Mouse (Mus musculus) limb, embryonic 12.5 days (tissue): ENCODE measurements around the gene Thbs3. TPM values are rescaled to one million over a fixed set of nuclear protein-coding genes. Genes with fewer than 3 reads are reported as not detected.

Experiments
- ATAC-seq: fragments of 200-750 bp; cut with Nextera tagmentation; 2 replicates; pipeline ENCODE4 v1.8.0; 2017; ENCODE audit warnings: low read depth, moderate TSS enrichment; ENCODE audit not compliant: insufficient number of reproducible peaks, insufficient read depth, low FRiP score, low TSS enrichment
- H3K27ac ChIP-seq: fragments of 300-500 bp; sonication (generic); 2 replicates; pipeline ENCODE4 v1.5.1; 2016; ENCODE audit warnings: mild to moderate bottlenecking, moderate library complexity
- H3K27me3 ChIP-seq: fragments of 300-500 bp; sonication (generic); 2 replicates; pipeline ENCODE4 v1.6.1; 2016; ENCODE audit warnings: mild to moderate bottlenecking, moderate library complexity
- H3K36me3 ChIP-seq: fragments of 300-500 bp; sonication (generic); 2 replicates; pipeline ENCODE4 v1.6.1; 2016; ENCODE audit warnings: mild to moderate bottlenecking, moderate library complexity
- H3K4me1 ChIP-seq: fragments of 300-500 bp; sonication (generic); replicated peaks from 2 replicates; pipeline ENCODE4 v1.6.1; 2016
- H3K4me2 ChIP-seq: fragments of 300-500 bp; sonication (generic); 2 replicates; pipeline ENCODE4 v1.6.1; 2016; ENCODE audit warnings: mild to moderate bottlenecking, moderate library complexity
- H3K4me3 ChIP-seq: fragments of 300-500 bp; sonication (generic); replicated peaks from 2 replicates; pipeline ENCODE4 v1.5.1; 2016; ENCODE audit warnings: mild to moderate bottlenecking
- H3K9ac ChIP-seq: fragments of 300-500 bp; sonication (generic); replicated peaks from 2 replicates; pipeline ENCODE4 v1.6.1; 2016; ENCODE audit warnings: mild to moderate bottlenecking, moderate library complexity
- H3K9me3 ChIP-seq: fragments of 300-500 bp; sonication (generic); 2 replicates; pipeline ENCODE4 v1.6.1; 2016; ENCODE audit warnings: mild to moderate bottlenecking, moderate library complexity
- WGBS: fragments of 180-500 bp; shearing (Covaris S2); methylation state at CpG from one replicate; pipeline ENCODE4 v1.1.7; 2016; 5-methylcytosine and 5-hydroxymethylcytosine counted together
- polyA plus RNA-seq: library from polyadenylated mRNA; unstranded; fragments of >200 nt; fragmentation: Nextera tagmentation; extraction: Ambion mirVana; gene quantifications from 2 replicates; pipeline ENCODE4 v1.2.1, GENCODE M21; 2016

Thbs3 gene
- polyA plus RNA-seq, 1 experiment from 2014 or later: 44.2 TPM

DNA sequence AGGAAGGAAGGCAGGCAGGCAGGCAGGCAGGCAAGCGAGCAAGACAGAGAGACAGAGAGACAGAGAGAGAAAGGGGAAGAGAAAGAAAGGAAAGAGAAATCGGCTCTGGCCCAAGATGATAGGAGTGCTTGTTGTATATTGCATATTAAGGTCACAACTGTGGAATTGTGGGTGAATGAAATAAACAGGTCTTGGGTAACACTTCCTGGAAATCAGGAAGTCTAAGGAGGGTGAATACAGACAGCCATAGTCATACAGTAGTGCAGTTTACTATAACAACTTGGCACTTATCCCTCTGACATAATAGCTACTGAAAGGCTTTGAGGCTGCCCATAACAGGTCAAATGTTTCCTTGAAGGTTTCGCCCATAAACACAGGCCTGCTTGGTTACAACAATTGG lies 15.1 kb upstream of the Thbs3 start:
- no peak overlapping the region for H3K4me3 ChIP-seq
- H3K4me1 ChIP-seq: peaks cover 13% of the 10 kb centered on the region
- no peaks in the 10 kb centered on the region for H3K27me3 ChIP-seq
- no peak overlapping the region for H3K9ac ChIP-seq
- 74% methylated on average over 3 of the region's 3 CpGs for WGBS
- ATAC-seq: no peak
- H3K36me3 ChIP-seq: no peaks in the 10 kb centered on the region
- H3K4me2 ChIP-seq: no peak overlapping the region
- no peak overlapping the region for H3K27ac ChIP-seq
- no peaks in the 10 kb centered on the region for H3K9me3 ChIP-seq

DNA sequence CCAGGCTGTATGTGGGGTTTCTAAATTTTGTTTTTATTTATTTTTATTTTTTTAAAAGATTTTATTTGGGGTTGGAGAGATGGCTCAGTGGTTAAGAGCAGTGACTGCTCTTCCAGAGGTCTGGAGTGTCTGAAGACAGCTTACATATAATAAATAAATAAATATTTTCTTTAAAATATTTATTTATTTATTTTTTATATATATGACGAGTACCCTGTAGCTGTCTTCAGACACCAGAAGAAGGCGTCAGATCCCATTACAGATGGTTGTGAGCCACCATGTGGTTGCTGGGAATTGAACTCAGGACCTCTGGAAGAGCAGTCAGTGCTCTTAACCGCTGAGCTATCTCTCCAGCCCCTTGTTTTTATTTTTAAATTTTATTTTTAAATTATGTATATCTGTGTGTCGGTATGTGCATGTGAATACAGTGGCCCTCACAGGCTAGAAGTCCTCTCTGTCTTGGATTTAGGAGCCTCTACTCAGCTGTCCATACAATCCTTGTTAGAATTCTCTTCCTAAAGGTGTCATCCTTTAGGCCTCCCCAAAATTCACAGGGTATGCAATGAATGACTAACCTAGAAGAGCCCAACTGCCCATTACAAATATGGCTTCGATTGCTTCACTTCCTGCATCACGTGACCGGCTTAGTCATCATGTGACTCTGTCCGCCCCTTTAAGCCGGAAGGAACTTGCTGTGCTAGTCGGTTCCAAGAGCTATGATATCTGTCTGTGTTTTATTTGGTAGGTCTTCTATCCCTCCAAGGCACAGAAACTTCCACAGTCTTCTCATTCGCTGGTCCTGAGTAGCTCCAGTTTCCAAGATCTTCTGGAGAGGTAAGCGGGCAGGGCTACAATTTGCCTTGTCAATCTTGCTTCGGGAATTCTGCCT lies 12.5 kb upstream of the Thbs3 start, which contains the start of gene Gba:
Gene Gba, plus strand, starts transcription at position 676 of the 889 bp plus-strand sequence.
- Histone ChIP-seq H3K4me1 (peaks cover 5% of the 10 kb centered on the region), H3K27ac (no peak within 1 kb of the TSS), H3K27me3 (no peaks in the 10 kb centered on the region), H3K4me2 (peak within 1 kb of the TSS; percentile 55), H3K9ac (peak within 1 kb of the TSS; percentile 46; the same call in 1 of the 2 replicates), H3K36me3 (peaks cover 24% of the 10 kb centered on the region), H3K4me3 (peak within 1 kb of the TSS; percentile 51), H3K9me3 (no peaks in the 10 kb centered on the region)
- WGBS: 29% methylated on average over 13 of the region's 13 CpGs
- ATAC-seq: peak; percentile 77

DNA sequence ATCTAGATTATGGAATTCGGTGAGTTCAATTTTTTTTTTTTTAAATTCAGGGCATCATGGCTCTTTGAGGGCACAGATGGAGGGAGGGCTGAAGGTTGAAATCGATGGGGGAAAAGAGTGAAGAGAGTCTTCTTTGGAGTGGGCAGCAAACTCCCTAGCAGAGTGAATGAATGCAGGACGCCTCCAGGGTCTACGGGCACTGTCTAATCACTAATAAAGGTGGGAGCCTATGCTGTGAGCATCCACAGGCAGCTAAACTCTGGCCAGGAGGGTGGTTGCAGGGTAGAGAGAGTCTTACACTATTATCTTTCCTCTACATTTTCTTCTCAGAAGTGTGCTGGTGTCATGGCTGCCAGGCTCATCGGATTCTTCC lies 11.9 kb upstream of the Thbs3 start:
- peak overlapping the region; percentile 46; the same call in 1 of the 2 replicates for H3K9ac ChIP-seq
- H3K9me3 ChIP-seq: no peaks in the 10 kb centered on the region
- peaks cover 30% of the 10 kb centered on the region for H3K36me3 ChIP-seq
- no peak for ATAC-seq
- H3K27me3 ChIP-seq: no peaks in the 10 kb centered on the region
- H3K4me2 ChIP-seq: peak overlapping the region; percentile 55
- 40% methylated on average over 5 of the region's 5 CpGs for WGBS
- peak overlapping the region; percentile 51 for H3K4me3 ChIP-seq
- H3K4me1 ChIP-seq: peaks cover 5% of the 10 kb centered on the region
- H3K27ac ChIP-seq: no peak overlapping the region

DNA sequence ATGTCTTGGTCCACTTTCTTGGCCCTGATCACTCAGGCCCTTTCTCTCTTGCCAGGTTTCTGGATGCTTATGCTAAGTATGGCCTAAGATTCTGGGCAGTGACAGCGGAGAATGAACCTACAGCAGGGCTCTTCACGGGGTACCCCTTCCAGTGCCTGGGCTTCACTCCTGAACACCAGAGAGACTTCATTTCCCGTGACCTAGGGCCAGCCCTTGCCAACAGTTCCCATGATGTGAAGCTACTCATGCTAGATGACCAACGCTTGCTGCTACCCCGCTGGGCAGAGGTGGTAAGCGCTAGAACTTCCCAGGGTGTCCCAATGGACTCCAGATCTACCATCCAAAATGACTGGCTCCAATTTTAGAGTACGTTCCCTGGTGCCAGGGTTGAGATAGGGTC lies 8.9 kb upstream of the Thbs3 start:
- Histone ChIP-seq H3K27ac (no peak overlapping the region), H3K9ac (no peak overlapping the region), H3K9me3 (no peaks in the 10 kb centered on the region), H3K4me2 (no peak overlapping the region), H3K4me1 (peaks cover 5% of the 10 kb centered on the region), H3K27me3 (no peaks in the 10 kb centered on the region), H3K4me3 (no peak overlapping the region), H3K36me3 (peaks cover 60% of the 10 kb centered on the region)
- 91% methylated on average over 7 of the region's 7 CpGs for WGBS
- ATAC-seq: no peak

DNA sequence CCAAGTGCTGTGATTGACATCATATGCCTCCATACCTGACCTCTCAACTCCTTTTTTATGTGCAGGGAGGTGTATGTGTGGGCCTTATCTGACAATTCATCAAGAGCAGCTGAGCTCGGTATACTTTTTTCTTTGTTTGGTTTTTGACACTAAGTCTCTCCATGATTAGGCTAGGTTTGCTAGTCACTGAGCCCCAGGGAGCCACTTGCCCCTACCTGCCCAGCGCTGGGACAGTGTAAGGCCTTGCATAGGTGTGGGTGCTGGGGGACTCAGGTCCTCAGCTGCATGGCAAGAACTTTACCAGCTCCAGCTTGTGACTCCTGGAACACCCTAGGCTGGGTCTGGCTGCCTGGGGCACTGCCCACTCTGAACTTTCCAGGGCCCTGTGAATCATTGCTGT lies 8.3 kb upstream of the Thbs3 start:
- peaks cover 5% of the 10 kb centered on the region for H3K4me1 ChIP-seq
- H3K4me3 ChIP-seq: no peak overlapping the region
- H3K27ac ChIP-seq: no peak overlapping the region
- no peaks in the 10 kb centered on the region for H3K27me3 ChIP-seq
- H3K36me3 ChIP-seq: peaks cover 61% of the 10 kb centered on the region
- ATAC-seq: no peak
- H3K4me2 ChIP-seq: no peak overlapping the region
- H3K9ac ChIP-seq: no peak overlapping the region
- no peaks in the 10 kb centered on the region for H3K9me3 ChIP-seq
- 88% methylated on average over 2 of the region's 2 CpGs for WGBS

DNA sequence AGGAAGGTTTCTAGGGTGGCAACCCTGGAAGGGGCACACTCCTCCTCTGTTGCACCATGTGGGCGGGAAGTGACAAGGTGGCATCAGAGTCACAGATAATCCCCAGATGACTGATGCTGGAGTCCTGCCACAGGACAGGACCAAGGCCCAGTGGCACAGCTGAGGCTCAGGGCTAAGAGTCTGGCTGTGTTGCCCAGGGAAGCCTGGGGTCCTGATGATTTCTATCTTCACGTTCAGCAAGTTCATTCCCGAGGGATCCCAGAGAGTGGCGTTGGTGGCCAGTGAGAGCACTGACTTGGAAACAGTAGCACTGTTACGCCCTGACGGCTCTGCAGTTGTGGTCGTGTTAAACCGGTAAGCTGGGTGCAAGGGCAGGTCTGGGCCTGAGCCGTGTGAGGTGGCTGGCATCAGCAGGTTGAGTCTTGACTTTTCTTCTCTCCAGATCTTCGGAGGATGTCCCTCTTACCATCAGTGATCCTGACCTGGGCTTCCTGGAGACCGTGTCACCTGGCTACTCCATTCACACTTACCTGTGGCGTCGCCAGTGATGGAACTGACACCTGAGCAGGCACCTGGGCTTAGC lies 6.8 kb upstream of the Thbs3 start:
- no peak overlapping the region for H3K27ac ChIP-seq
- H3K4me3 ChIP-seq: no peak overlapping the region
- no peaks in the 10 kb centered on the region for H3K9me3 ChIP-seq
- H3K9ac ChIP-seq: no peak overlapping the region
- peaks cover 64% of the 10 kb centered on the region for H3K36me3 ChIP-seq
- ATAC-seq: no peak
- H3K27me3 ChIP-seq: no peaks in the 10 kb centered on the region
- peaks cover 13% of the 10 kb centered on the region for H3K4me1 ChIP-seq
- no peak overlapping the region for H3K4me2 ChIP-seq
- WGBS: 84% methylated on average over 13 of the region's 13 CpGs

DNA sequence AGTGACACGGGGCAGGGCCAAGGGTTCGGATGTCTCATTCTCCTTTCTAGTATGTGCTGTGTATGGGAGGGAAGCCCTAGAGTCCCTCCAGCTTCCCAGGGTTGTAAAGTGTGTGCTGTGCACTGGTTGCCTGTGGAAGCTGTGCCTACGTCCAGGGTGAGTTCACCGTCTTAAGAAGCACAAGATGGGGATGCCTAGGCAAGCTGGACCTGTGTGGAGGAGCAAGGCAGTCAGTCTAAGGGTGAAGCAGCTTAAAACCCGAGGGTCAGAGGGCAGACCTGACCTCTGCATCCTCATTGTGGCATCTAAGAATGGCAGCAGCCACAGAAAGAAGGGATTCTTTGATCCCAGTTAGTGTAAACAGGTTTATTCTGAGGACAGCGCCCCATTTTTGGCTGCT lies 6.2 kb upstream of the Thbs3 start:
- no peaks in the 10 kb centered on the region for H3K27me3 ChIP-seq
- ATAC-seq: no peak
- peaks cover 64% of the 10 kb centered on the region for H3K36me3 ChIP-seq
- 88% methylated on average over 6 of the region's 6 CpGs for WGBS
- no peak overlapping the region for H3K4me3 ChIP-seq
- H3K4me1 ChIP-seq: peaks cover 11% of the 10 kb centered on the region
- H3K4me2 ChIP-seq: no peak overlapping the region
- no peak overlapping the region for H3K27ac ChIP-seq
- no peak overlapping the region for H3K9ac ChIP-seq
- no peaks in the 10 kb centered on the region for H3K9me3 ChIP-seq

DNA sequence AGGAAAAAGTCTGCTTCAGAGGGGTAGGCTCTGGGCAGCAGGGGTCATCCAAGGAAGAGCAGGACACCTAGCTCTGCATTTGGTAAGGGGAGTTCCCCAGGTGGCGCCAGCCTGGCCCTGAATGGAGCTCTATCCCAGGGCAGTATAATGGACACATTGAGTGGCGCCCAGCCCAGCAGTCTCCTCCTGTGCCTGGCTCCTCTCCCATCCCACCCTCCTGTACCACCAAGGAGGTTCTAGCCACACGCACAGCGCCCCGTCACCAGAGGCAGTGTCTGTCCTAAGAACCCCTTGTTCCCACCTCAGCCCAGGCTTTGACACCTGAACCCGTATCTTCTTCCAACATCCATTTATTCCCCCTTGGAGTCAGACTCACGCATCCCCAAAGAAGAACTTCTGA lies 5.2 kb upstream of the Thbs3 start:
- H3K4me3 ChIP-seq: no peak overlapping the region
- H3K9ac ChIP-seq: no peak overlapping the region
- 92% methylated on average over 7 of the region's 7 CpGs for WGBS
- no peaks in the 10 kb centered on the region for H3K27me3 ChIP-seq
- no peak overlapping the region for H3K4me2 ChIP-seq
- ATAC-seq: no peak
- H3K4me1 ChIP-seq: peaks cover 12% of the 10 kb centered on the region
- H3K27ac ChIP-seq: no peak overlapping the region
- H3K9me3 ChIP-seq: no peaks in the 10 kb centered on the region
- H3K36me3 ChIP-seq: peaks cover 64% of the 10 kb centered on the region

DNA sequence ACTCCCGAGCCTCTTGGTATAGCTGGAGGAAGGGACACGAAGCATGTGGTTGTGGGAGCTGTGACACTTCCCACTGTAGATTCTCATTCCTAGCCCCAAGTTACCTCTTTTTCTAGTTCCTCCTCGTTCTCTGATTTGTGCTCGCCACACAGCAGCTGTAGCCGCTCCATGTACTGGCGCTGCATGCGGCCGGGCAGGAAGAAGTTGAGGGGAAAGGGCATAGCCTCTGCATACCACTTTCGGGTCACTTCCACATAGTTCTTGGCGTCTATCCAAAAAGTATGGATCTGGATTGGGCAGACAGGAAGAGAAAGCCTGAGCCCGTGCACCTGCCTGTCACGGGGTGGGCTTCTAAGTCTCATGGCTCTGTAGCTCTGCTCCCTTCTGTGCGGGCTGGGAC lies 4.8 kb upstream of the Thbs3 start:
- Histone ChIP-seq H3K4me2 (no peak overlapping the region), H3K4me1 (peaks cover 17% of the 10 kb centered on the region), H3K9ac (no peak overlapping the region), H3K4me3 (no peak overlapping the region), H3K27me3 (no peaks in the 10 kb centered on the region), H3K27ac (no peak overlapping the region), H3K36me3 (peaks cover 63% of the 10 kb centered on the region), H3K9me3 (no peaks in the 10 kb centered on the region)
- WGBS: 90% methylated on average over 13 of the region's 13 CpGs
- no peak for ATAC-seq

DNA sequence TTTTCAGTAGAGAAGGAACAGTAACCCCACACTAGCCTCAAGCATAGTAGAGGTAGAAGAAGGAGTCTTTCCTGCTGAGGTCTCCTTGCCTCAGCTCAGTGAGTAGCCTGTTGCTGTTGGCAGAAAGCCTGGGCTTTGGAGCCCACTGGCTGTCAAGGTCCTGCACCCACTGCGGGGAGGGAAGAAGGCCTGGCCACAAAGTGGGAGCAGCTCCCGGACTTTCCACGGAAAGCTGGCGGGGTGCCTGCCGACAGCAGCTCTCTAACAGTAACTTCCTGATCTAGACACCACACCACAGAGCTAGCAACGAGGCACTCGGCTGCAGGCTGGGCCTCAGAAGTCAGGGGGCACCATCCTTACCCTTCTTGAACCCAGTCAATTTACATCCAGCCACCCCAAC lies 4.2 kb upstream of the Thbs3 start:
- 86% methylated on average over 7 of the region's 7 CpGs for WGBS
- Histone ChIP-seq H3K4me2 (no peak overlapping the region), H3K36me3 (peaks cover 57% of the 10 kb centered on the region), H3K27me3 (no peaks in the 10 kb centered on the region), H3K27ac (no peak overlapping the region), H3K9ac (no peak overlapping the region), H3K9me3 (no peaks in the 10 kb centered on the region), H3K4me3 (no peak overlapping the region), H3K4me1 (peaks cover 22% of the 10 kb centered on the region)
- ATAC-seq: no peak

DNA sequence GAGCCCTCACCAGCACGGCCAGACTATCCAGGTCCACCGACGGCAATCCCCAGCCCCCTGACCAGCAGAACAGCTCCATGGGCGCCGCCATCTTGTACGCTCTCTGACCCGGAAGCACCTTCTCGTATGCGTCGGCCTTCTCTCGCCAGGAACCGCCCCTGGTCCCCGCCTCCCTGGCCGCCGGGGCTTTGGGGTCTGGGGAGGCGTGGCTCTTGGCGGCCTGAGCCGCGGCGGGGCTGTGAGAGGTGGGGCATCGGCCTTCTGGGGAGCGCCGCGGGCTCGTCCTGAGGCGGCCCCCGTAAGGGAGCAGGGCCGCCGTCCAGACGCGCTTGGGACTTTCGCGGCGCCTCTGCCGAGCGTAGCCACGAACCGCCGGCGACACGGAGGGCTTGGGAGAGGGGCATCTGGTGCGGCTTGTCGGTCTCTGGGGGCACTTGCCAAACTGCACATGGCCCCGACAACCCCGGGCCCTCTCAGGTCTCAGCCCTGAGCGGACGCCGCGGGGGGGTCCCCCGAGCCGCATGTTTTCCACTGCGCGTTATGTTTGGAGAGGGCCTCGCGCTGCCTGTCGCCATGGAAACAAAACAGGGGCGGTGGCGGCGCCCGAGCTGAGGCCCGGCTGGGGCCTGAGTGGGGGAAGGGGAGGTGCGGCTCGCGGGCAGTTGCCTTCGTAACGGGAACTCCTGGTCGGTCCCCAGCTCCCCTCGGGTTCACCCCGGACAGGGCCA lies 1.0 kb upstream of the Thbs3 start:
- H3K9me3 ChIP-seq: no peaks in the 10 kb centered on the region
- ATAC-seq: peak; percentile 87
- peak overlapping the region; percentile 81 for H3K4me2 ChIP-seq
- H3K36me3 ChIP-seq: peaks cover 38% of the 10 kb centered on the region
- peak overlapping the region; percentile 80 for H3K4me3 ChIP-seq
- under 1% methylated on average over 69 of the region's 69 CpGs for WGBS
- peaks cover 27% of the 10 kb centered on the region for H3K4me1 ChIP-seq
- peak overlapping the region; percentile 99 for H3K27ac ChIP-seq
- peak overlapping the region; percentile 74 for H3K9ac ChIP-seq
- H3K27me3 ChIP-seq: no peaks in the 10 kb centered on the region
